In the genomic region with DNA sequence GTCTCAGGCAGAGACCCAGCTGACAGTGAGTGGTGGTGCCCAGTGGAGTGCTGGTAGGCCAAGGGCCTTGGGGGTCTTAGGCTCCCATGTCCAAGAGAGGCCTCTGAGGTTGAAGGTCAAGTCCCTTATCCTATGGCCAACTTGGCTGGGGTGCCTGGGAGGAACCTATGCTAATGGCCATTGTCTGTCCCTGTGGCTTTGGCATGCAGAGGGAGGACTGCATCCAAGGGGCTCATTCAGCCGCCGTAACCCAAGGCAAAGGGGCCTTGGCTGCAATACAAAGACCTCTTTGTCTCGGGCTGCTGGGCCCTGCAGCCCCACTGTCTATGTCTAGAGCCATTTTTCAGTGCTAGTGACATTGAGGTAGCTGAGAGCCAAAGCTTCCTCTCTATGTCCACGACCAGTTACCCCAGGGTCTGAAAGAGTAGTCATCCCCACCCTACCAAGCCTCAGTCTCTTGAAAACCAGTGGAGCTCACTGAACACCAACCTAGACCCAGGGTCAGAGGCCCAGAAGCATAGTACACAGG, we compare ENCODE assay signal across 11 mouse cellular contexts. TPM values are rescaled to one million over a fixed set of nuclear protein-coding genes. Genes with fewer than 3 reads are reported as not detected.
DNase-seq lines count a peak whose midpoint lies in the region; ATAC-seq and TF ChIP-seq lines count a peak whose summit lies in the region.
"Had no signal": no experiment of that assay in that cellular context is flagged by ENCODE, and none has a peak within 500 bp of the region (broad histone marks: within the 10 kb centered on the region; RNA-seq: fewer than 3 reads in every experiment).

No protein-coding gene starts in this region.

- 39% methylated on average over 4 of the region's 4 CpGs for WGBS in cerebellum, adult 2 months
- 36% methylated on average over 4 of the region's 4 CpGs for WGBS in embryonic facial prominence, embryonic 14.5 days
- WGBS in neural tube, embryonic 11.5 days = 25% methylated on average over 4 of the region's 4 CpGs
- WGBS in kidney, adult 2 months = 79% methylated on average over 4 of the region's 4 CpGs

- no peak overlapping the region for H3K4me3 ChIP-seq in cerebellum, adult 2 months (replicated peaks; ENCODE audit: insufficient read depth, low read depth, low read length)
- no peak overlapping the region for H3K4me3 ChIP-seq in embryonic facial prominence, embryonic 14.5 days (ENCODE audit: low read depth, low read length)
- no peak overlapping the region for H3K4me3 ChIP-seq in neural tube, embryonic 11.5 days (ENCODE audit: low read depth, low read length)
- H3K4me3 ChIP-seq in kidney, adult 2 months (ENCODE audit: insufficient read depth, low read depth, low read length) = no peak overlapping the region

- H3K27ac ChIP-seq in cerebellum, adult 2 months (ENCODE audit: insufficient read depth, low read length) = no peak overlapping the region
- H3K27ac ChIP-seq in embryonic facial prominence, embryonic 14.5 days (replicated peaks; ENCODE audit: low read depth, low read length) = no peak overlapping the region
- H3K27ac ChIP-seq in neural tube, embryonic 11.5 days (ENCODE audit: low read depth, low read length) = peak overlapping the region; percentile 85
- H3K27ac ChIP-seq in kidney, adult 2 months (ENCODE audit: insufficient read depth, low read depth, low read length) = no peak overlapping the region

- H3K9ac ChIP-seq in embryonic facial prominence, embryonic 14.5 days (ENCODE audit: low read depth, low read length) = no peak overlapping the region
- H3K9ac ChIP-seq in neural tube, embryonic 11.5 days (ENCODE audit: low read length) = no peak overlapping the region
- H3K9ac ChIP-seq: liver, postnatal 0 days had no signal

- peak; percentile 27 to 32 for DNase-seq in cerebellum, adult 2 months
- peak; percentile 57 for DNase-seq in embryonic facial prominence, embryonic 14.5 days (ENCODE audit: low spot score)
- DNase-seq in layer of hippocampus, adult 9-11 months = peak; percentile 66
- DNase-seq in neural tube, embryonic 11.5 days (ENCODE audit: low spot score) = peak; percentile 69
- no peak for DNase-seq in kidney, adult 2 months
- DNase-seq in kidney, postnatal 36 days = no peak
- no peak for DNase-seq in heart, postnatal 10 days
- DNase-seq: liver, postnatal 0 days had no signal

- H3K4me1 ChIP-seq in cerebellum, adult 2 months (ENCODE audit: control insufficient read depth, insufficient read depth, low read length) = no peaks in the 10 kb centered on the region; the same call in 1 of the 2 replicates
- peaks cover 4% of the 10 kb centered on the region; the same call in 1 of the 2 replicates for H3K4me1 ChIP-seq in embryonic facial prominence, embryonic 14.5 days (ENCODE audit: control insufficient read depth, insufficient read depth, low read length)
- peaks cover 37% of the 10 kb centered on the region for H3K4me1 ChIP-seq in neural tube, embryonic 11.5 days (ENCODE audit: control insufficient read depth, insufficient read depth, low read length)
- 0 out of 2 replicates have a peak, but pooled peaks cover 3% of the 10 kb centered on the region for H3K4me1 ChIP-seq in kidney, adult 2 months (ENCODE audit: control insufficient read depth, insufficient read depth, low read length)

- no peaks in the 10 kb centered on the region for H3K27me3 ChIP-seq in cerebellum, adult 2 months (ENCODE audit: control insufficient read depth, insufficient read depth, low read length)
- H3K27me3 ChIP-seq in embryonic facial prominence, embryonic 14.5 days (replicated peaks; ENCODE audit: control insufficient read depth, insufficient read depth, low read length) = no peaks in the 10 kb centered on the region
- H3K27me3 ChIP-seq in neural tube, embryonic 11.5 days (ENCODE audit: control insufficient read depth, insufficient read depth, low read length) = no peaks in the 10 kb centered on the region
- no peaks in the 10 kb centered on the region for H3K27me3 ChIP-seq in kidney, adult 2 months (replicated peaks; ENCODE audit: control insufficient read depth, insufficient read depth, low read length)

- no peak overlapping the region for H3K4me2 ChIP-seq in embryonic facial prominence, embryonic 14.5 days (ENCODE audit: low read depth, low read length)
- no peak overlapping the region for H3K4me2 ChIP-seq in neural tube, embryonic 11.5 days (ENCODE audit: low read depth)

- no peaks in the 10 kb centered on the region for H3K9me3 ChIP-seq in embryonic facial prominence, embryonic 14.5 days (ENCODE audit: control insufficient read depth, low read length)
- no peaks in the 10 kb centered on the region for H3K9me3 ChIP-seq in neural tube, embryonic 11.5 days (ENCODE audit: control insufficient read depth, low read length)

- H3K36me3 ChIP-seq in embryonic facial prominence, embryonic 14.5 days (ENCODE audit: control insufficient read depth, insufficient read depth, low read length) = no peaks in the 10 kb centered on the region
- no peaks in the 10 kb centered on the region for H3K36me3 ChIP-seq in neural tube, embryonic 11.5 days (ENCODE audit: control insufficient read depth, insufficient read depth, low read length)
- no peaks in the 10 kb centered on the region for H3K36me3 ChIP-seq in kidney, adult 2 months (ENCODE audit: control insufficient read depth, insufficient read depth, low read length)

- TF ChIP-seq CTCF in cerebellum, adult 2 months (IDR thresholded peaks at IDR 0.05; ENCODE audit: borderline replicate concordance, insufficient read depth, low read depth, low read length) = no peak
- TF ChIP-seq CTCF in kidney, adult 2 months (conservative IDR thresholded peaks at IDR 0.05; ENCODE audit: insufficient read depth, insufficient read length, low read depth, low read length) = no peak

- no peak for TF ChIP-seq POLR2A in cerebellum, adult 2 months (IDR thresholded peaks at IDR 0.05; ENCODE audit: borderline replicate concordance, insufficient read depth, low read length)
- no peak for TF ChIP-seq POLR2A in kidney, adult 2 months (IDR thresholded peaks at IDR 0.05; ENCODE audit: low read depth, low read length)

- ATAC-seq in cerebellum, adult (ENCODE audit: insufficient number of reproducible peaks, low FRiP score, low TSS enrichment) = no peak
- no peak for ATAC-seq in embryonic facial prominence, embryonic 14.5 days (ENCODE audit: low read depth)
- peak; percentile 63; the same call in 1 of the 2 replicates for ATAC-seq in neural tube, embryonic 11.5 days (ENCODE audit: insufficient read depth, low FRiP score, low TSS enrichment)

- intact Hi-C loops in heart, postnatal 10 days (cut with DNase I) = no loop called here

RNA-seq across cellular contexts. Expression of a gene that starts 19.1 kb away (rescaled TPM):
- 10.5 and 11.6 TPM in 2 replicates for polyA plus RNA-seq in cerebellum, adult 2 months (2012; rRNA removed)
- polyA plus RNA-seq in embryonic facial prominence, embryonic 14.5 days (2014; fragmentation: Nextera tagmentation; extraction: Ambion mirVana) = 29.9 and 35.8 TPM in 2 replicates
- 56.9 and 60.4 TPM in 2 replicates for polyA plus RNA-seq in neural tube, embryonic 11.5 days (2014; fragmentation: Nextera tagmentation; extraction: Ambion mirVana)
- polyA plus RNA-seq in kidney, adult 2 months (2012; rRNA removed) = 16.1 and 17.7 TPM in 2 replicates
- 10 to 100 TPM; 54.0 to 54.3 TPM for total RNA-seq in heart, postnatal 10 days (2021)

RNA-seq across cellular contexts. Expression of a gene that starts 44.2 kb away (rescaled TPM):
- polyA plus RNA-seq in cerebellum, adult 2 months (2012; rRNA removed) = 87.1 and 93.0 TPM in 2 replicates
- polyA plus RNA-seq in embryonic facial prominence, embryonic 14.5 days (2014; fragmentation: Nextera tagmentation; extraction: Ambion mirVana) = 110 and 119 TPM in 2 replicates
- 68.5 and 75.7 TPM in 2 replicates for polyA plus RNA-seq in neural tube, embryonic 11.5 days (2014; fragmentation: Nextera tagmentation; extraction: Ambion mirVana)
- 297 and 304 TPM in 2 replicates for polyA plus RNA-seq in kidney, adult 2 months (2012; rRNA removed)
- total RNA-seq in heart, postnatal 10 days (2021) = 100 to 1,000 TPM; 325 to 346 TPM

RNA-seq across cellular contexts. Expression of a gene that starts 50.9 kb away (rescaled TPM):
- not detected in 2 replicates for polyA plus RNA-seq in cerebellum, adult 2 months (2012; rRNA removed)
- not detected in 2 replicates for polyA plus RNA-seq in embryonic facial prominence, embryonic 14.5 days (2014; fragmentation: Nextera tagmentation; extraction: Ambion mirVana)
- polyA plus RNA-seq in neural tube, embryonic 11.5 days (2014; fragmentation: Nextera tagmentation; extraction: Ambion mirVana) = not detected in 2 replicates
- polyA plus RNA-seq in kidney, adult 2 months (2012; rRNA removed) = not detected in 2 replicates
- under 1 TPM in 1 of 2 experiments, not detected in 1; 0.36 TPM for total RNA-seq in heart, postnatal 10 days (2021)
- polyA plus RNA-seq: gonadal fat pad, adult 2 months; large intestine, adult 2 months; liver, postnatal 0 days had no signal

Comparison
In these comparisons a context has a peak if more than half of its experiments do, and no peak if none do; other contexts are left out.
1. DNase-seq: peak in cerebellum, adult 2 months (2 of 2), embryonic facial prominence, embryonic 14.5 days (single experiment), layer of hippocampus, adult 9-11 months (single experiment) and neural tube, embryonic 11.5 days (single experiment); none in kidney, adult 2 months (single experiment), kidney, postnatal 36 days (0 of 2) and heart, postnatal 10 days (0 of 2).